Mouse (Mus musculus) liver, postnatal 0 days (tissue): ENCODE results near the gene Tyro3.

Experiments used
- CTCF ChIP-seq: sonication (generic); IDR thresholded peaks from 2 replicates; pipeline ENCODE4 v1.5.1; 2016; ENCODE audit warnings: antibody characterized with exemption, low read depth
- EP300 ChIP-seq: IDR thresholded peaks from 2 replicates; pipeline ENCODE4 v1.6.1; 2016; ENCODE audit warnings: antibody characterized with exemption, low read depth, mild to moderate bottlenecking

DNA sequence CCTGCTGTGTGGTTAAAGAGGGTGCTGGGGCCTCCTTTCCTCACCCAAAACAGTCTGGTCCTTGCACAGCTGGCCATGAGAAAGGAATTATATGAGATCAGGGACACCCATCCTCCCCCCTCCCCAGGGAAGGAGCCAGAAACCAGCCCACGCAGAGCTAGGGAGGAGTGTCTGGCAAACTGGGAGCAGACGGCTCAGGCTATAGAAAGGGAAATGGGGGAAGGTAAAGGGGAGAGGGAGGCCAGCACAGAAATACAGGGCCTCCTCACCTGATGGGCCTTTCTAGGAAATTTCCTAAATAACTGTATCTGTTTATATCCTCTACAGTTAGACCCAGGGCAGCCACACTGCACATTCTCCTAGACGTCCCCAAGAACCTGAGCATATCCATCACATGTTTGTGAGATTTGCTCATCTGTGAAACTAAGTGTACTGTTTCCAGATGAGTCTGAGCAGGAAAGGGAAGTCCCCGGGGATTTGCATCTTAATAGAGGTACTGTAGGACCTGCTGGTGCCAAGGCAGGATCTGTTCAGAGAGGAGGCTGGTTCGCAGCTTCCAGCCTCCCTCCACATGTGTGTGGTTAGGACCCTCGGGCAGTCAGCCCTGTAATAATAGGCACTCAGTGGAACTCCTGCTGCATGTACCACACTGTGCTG lies 6.2 kb downstream of the Tyro3 start:
- TF ChIP-seq CTCF, result no peak
- no peak for TF ChIP-seq EP300
